Mouse (Mus musculus) adrenal gland, adult 8-10 months (tissue): ENCODE results near the gene Parp1. TPM values are rescaled to one million over a fixed set of nuclear protein-coding genes. Genes with fewer than 3 reads are reported as not detected.
A peak's percentile ranks its signal among the peaks of the same experiment; 100 is the strongest.

Experiments
- DNase-seq: peaks from one replicate; pipeline ENCODE4 v3.0.0; 2022
- total RNA-seq, 4 experiments: library from RNA; stranded (reverse); gene quantifications; 2 replicates each; pipeline ENCODE4 v1.2.4; 2022

Gene Parp1
- 10 to 100 TPM; 67.5 to 78.3 (median 72.4) TPM for total RNA-seq

- peak; percentile 94 for DNase-seq
Observed at GRCm38 (mm10) chr1:180568761-180569452, at the start of gene Parp1. Gene Parp1 (plus strand): TSS chr1:180568924.

GRCm38 (mm10) chr1:180519520-180519919 is 49.2 kb upstream of the Parp1 start:
- no peak for DNase-seq

GRCm38 (mm10) chr1:180520190-180520589 is 48.5 kb upstream of the Parp1 start:
- DNase-seq: no peak

- DNase-seq: no peak
Observed at GRCm38 (mm10) chr1:180523320-180523719, 45.4 kb upstream of the Parp1 start.

GRCm38 (mm10) chr1:180525301-180525700 is 43.4 kb upstream of the Parp1 start:
- no peak for DNase-seq

- DNase-seq: no peak
Observed at GRCm38 (mm10) chr1:180529847-180530246, 38.9 kb upstream of the Parp1 start.

GRCm38 (mm10) chr1:180530457-180531263 is 38.1 kb upstream of the Parp1 start:
- no peak for DNase-seq

DNA sequence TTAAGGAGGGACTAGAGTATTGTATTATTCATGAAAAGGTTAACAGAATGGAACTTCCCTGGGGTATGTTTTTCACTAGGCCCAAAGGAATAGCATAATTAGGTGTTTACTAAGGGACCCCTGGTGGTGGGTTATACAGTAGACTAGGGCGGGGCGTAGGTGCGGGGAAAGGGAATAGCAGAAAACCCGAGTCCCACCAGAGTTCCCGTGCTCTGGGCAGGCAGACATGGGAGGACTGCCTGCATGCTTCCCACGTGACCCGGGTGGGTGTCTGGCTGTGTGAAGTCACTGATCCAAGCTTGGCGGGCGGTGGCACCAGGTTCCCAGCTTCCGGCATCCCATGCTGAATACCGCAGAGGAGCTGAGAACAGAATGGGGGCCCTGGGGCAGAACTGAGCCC is 36.1 kb upstream of the Parp1 start:
- no peak for DNase-seq

DNA sequence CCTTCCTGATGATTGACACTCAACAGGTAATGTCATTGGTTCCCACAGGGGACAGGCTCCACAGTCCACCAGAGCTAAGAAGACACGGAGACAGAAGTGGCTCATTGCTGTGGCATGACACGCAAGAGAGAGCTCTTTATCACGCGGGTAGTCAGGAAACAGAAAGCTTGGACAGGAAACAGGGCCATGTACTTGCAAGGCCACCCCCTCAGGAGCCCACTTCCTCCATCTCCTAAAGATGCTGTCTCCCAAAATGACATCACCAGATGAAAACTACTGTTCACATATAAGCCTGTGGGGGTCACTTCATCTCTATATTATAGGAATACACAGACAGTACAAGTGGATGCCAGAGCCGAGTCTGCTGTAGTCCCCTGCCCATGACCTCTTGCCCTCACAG is 32.0 kb upstream of the Parp1 start:
- DNase-seq: no peak

DNA sequence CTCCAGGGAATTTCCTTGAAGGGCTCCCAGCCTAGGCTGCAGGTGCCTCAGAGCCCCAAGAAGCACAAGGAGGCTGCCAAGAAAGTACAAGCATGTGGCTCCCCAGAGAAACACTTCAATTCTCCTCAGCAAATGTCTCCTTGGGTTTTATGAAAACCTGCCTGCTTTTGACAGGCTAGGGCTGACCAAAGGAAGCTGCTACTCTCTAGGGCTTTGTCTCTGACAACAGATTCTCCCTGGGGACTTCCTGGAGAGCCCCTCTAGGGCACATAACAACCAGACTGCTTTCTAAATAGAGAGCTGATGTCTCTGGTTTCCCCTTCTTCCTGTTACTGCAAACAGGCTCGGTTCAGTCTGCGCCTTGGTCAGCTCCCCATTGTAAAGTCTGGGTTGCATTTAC is 27.5 kb upstream of the Parp1 start:
- DNase-seq: no peak

DNA sequence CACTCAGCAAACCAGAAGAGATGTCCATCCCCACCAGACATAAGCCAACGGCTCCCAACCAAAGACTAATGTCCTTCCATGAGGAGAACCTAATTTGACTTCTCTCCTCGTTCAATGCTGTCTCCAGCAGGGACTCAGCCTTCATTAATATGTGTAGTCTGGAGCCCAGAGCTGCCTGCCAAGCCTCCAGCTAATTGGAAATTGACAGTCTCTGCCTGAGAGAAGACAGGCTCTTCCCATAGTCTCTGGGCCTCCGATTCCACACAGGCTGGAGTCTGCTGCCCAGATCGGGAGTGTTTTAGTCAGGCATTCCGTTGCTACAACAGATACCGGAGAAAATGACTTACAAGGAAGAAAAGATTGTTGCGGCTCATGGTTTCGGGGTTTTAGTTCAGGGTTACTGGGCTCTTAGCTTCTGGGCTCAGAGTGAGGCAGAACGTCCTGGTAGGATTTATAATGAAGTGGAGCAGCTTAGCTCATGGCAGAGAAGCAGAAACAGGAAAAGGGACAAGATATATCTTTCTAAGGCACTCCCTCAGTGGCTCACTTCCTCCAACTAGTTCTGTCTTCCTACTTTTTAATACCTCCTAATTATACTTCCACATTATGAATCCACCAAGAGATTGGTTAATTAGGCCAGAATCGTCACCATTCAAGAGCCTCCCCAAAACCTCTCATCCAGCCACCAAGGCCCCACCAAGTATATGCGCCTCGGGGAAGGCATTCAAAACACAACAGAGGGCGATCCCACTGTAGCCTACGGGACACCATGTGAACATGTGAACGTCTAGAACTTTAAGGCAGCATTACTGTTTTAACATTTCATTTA is 26.6 kb upstream of the Parp1 start:
- no peak for DNase-seq

- no peak for DNase-seq
Observed at GRCm38 (mm10) chr1:180542712-180543371, 25.9 kb upstream of the Parp1 start.

DNA sequence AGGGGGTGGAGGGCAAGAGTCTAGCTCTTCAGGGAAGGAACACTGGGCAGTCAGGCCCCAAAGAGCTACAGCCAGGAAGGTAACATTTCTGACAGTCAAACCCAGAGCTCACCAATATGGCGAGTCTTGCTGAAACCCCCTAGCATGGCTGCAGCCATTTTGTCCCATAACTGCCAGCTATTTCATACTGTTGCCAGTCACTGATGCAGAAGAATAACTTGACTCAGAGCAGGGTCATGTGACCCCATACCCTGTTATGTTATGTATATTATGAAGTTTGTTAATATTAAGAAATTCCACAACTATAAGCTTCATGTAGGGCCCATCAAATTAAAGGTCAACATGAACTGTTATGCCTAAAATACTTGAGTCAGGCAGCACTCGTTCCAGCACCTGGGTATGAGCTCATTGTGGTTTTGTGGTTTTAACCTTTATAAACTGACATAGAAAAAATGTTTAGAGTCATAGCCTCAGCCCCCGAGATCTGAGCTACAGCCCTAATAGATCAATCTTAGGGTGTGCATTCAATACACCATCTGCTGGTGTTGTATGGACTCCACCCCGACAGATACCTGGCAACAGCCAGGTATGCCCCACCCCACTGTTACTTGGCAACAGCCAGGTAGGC is 22.7 kb upstream of the Parp1 start:
- DNase-seq: no peak

GRCm38 (mm10) chr1:180546798-180547750 is 21.6 kb upstream of the Parp1 start:
- DNase-seq: no peak

GRCm38 (mm10) chr1:180547751-180548669 is 20.7 kb upstream of the Parp1 start:
- DNase-seq: no peak

GRCm38 (mm10) chr1:180549539-180550308 is 19.0 kb upstream of the Parp1 start:
- no peak for DNase-seq

DNA sequence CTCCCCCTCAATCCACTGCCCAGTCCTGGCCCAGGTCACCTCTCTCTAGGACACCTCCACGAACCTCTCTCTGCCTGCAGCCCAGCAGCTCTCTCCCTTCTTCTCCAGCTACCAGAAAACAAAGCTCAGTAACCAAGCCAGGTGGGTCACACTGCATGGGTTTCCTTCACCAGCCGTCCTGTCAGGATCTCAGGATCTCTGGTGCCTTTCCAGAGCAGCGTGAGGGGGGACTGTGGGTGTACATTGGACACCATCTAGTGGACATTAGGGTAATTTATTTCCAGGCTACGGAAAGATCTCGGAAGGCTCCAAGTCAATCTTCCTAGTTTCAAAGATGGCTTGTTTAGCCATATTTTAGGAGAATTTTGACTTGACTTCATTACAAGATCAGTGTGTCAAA is 18.0 kb upstream of the Parp1 start:
- no peak for DNase-seq

GRCm38 (mm10) chr1:180556899-180557298 is 11.8 kb upstream of the Parp1 start:
- DNase-seq: no peak

DNA sequence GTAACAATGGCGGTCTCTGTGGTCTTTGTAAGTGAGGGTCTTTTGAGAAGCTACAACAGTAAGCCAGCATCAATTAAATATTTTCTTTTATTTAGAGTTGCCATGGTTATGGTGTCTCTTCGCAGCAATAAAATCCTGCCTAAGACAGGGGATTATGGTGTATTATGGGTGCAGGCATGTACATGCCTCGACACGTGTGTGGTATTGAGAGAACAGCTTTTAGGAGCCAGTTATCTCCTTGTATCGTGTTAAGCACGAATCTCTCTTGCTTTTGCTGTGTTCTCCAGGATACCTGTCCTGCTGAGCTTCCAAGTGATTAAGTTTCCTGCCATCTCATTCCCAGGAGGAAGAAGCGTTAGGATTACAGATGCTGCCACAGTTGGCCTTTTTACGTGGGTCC is 9.3 kb upstream of the Parp1 start:
- no peak for DNase-seq
